Mouse (Mus musculus) layer of hippocampus, adult 2 months (tissue): ENCODE measurements around the gene Dusp7. TPM values are rescaled to one million over a fixed set of nuclear protein-coding genes. Genes with fewer than 3 reads are reported as not detected.

Source experiments
- DNase-seq, 2 experiments: peaks; one replicate each; pipeline ENCODE4 v3.0.0; 2022; ENCODE audit warnings: low spot score in 2 of 2
- H3K27ac ChIP-seq: fragments of 200-600 bp; 2 replicates; pipeline ENCODE4 v1.8.1; 2022
- H3K4me3 ChIP-seq: fragments of 200-600 bp; 2 replicates; pipeline ENCODE4 v1.8.1; 2022; ENCODE audit warnings: mild to moderate bottlenecking
- CTCF ChIP-seq: fragments of 200-600 bp; conservative IDR thresholded peaks from 2 replicates; pipeline ENCODE4 v1.8.1; 2022; ENCODE audit warnings: antibody characterized with exemption, mild to moderate bottlenecking, moderate library complexity
- total RNA-seq, 2 experiments: library from RNA; stranded (reverse); gene quantifications; 2 replicates each; pipeline ENCODE4 v1.2.3; 2021

The Dusp7 gene
- total RNA-seq, 2 experiments from 2014 or later = 81.7 to 93.2 TPM

GRCm38 (mm10) chr9:106417841-106418625 lies 49.6 kb downstream of the Dusp7 start:
- peak; percentile 86 to 92 for DNase-seq
- TF ChIP-seq CTCF = peak; percentile 65
- Histone ChIP-seq H3K4me3 (peak overlapping the region; percentile 42), H3K27ac (peak overlapping the region; percentile 78)

DNA sequence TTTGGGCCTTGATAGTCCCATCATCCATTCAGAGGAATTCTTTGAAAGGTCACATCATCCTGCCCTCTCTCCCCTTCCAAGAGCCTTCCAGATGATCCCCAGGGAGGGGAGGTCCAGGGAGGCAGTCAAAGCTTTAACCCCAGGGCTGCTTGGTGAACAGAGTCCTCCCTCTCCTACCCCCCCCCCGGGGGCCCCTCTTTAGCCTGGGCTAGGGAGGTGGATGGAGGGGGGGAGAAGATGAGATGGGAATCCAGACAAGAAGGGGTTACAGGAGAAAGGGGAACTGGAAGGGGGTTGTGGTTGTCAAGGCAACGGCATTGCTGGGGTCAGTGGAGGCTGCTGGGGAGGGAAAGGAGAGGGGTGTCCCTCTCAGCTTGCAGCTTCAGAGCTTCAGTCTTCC lies 52.2 kb downstream of the Dusp7 start:
- TF ChIP-seq CTCF = no peak
- Histone ChIP-seq H3K27ac (peak overlapping the region; percentile 84; the same call in 1 of the 2 replicates), H3K4me3 (no peak overlapping the region)
- DNase-seq = no peak

DNA sequence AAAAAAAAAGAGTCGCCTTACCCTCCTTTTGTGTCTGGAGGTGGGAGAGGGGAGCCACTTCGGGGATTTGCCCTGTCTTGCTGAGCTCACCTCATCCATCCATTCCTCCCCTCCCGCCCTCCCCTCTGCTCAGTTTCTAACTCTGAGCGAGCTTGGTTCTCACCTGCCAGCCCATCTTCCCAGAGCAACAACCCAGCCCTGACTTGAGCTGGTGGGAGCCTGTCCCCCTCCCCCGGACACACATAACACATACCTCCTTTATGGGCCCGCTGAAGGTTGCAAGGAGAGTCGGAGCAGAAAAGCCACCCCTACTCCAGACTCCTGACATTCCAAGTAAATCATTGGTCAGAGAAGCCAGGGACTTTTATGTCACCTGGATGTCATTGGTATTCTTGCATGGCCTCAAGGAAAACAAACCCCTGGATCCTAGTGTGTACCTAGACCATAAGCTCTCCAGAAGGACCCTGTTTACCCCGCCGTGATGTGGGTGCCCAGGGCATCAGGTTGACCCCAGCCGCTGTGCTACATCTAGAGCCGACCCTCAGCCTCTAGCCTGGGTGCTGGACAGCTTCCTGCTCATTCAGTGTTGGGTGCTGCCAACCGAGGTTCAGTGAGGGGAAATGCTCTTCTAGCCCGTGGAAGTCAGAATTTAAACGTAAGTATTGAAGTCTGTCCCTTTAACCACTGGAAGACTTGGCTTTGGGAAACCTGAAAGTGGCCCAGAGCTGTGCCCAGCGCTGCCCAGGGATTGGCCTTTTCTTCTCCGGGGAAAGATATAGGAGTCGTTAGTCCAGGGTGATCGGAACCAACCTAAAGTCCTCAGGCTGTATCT lies 52.8 kb downstream of the Dusp7 start:
- no peak for TF ChIP-seq CTCF
- peak overlapping the region; percentile 84 for H3K27ac ChIP-seq
- H3K4me3 ChIP-seq = peak overlapping the region; percentile 40
- DNase-seq = no peak

DNA sequence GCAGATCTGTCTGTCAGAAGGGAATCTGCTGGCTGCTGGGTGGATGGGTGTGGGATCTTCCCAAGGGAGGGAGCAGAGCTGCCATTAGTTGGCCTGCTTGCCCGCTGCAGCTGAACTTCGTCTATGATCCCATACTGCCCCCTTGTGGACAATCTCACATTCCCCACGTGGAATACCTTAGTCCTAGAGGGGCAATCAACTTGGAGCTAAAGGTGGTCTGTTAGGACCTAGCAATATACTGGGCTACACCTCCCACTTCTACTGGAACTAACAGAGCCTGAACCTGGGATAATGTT lies 53.4 kb downstream of the Dusp7 start:
- Histone ChIP-seq H3K27ac (peak overlapping the region; percentile 84), H3K4me3 (peak overlapping the region; percentile 40)
- TF ChIP-seq CTCF = peak; percentile 96
- peak; percentile 88 to 91 for DNase-seq

Other genes starting within 250 kb of the Dusp7 start
- 1 to 10 TPM; 4.2 TPM for gene Glyctk, start 210.5 kb upstream of the Dusp7 start, total RNA-seq
- 100 to 1,000 TPM; 134 TPM for gene Wdr82, start 197.7 kb upstream of the Dusp7 start, total RNA-seq
- gene Ppm1m, start 168.9 kb upstream of the Dusp7 start, total RNA-seq = 10 to 100 TPM; 19.4 to 21.8 TPM
- gene Twf2, start 165.5 kb upstream of the Dusp7 start, total RNA-seq = 10 to 100 TPM; 52.4 to 58.9 TPM
- 1 to 10 TPM; 1.4 to 1.5 TPM for gene Tlr9, start 146.0 kb upstream of the Dusp7 start, total RNA-seq
- 100 to 1,000 TPM; 149 to 154 TPM for gene Alas1, start 120.0 kb upstream of the Dusp7 start, total RNA-seq
- 10 to 100 TPM in 1 of 2 experiments, 1 to 10 TPM in 1; 8.6 to 14.5 TPM for gene Poc1a, start 87.6 kb upstream of the Dusp7 start, total RNA-seq
- gene Rpl29, start 60.8 kb downstream of the Dusp7 start, total RNA-seq = 100 to 1,000 TPM; 260 to 265 TPM
- 10 to 100 TPM; 15.5 to 16.1 TPM for gene Acy1, start 69.7 kb downstream of the Dusp7 start, total RNA-seq
- gene Abhd14b, start 78.8 kb downstream of the Dusp7 start, total RNA-seq = 10 to 100 TPM; 13.9 to 17.0 TPM
- 10 to 100 TPM; 39.0 to 39.4 TPM for gene Abhd14a, start 79.0 kb downstream of the Dusp7 start, total RNA-seq
- gene Pcbp4, start 84.7 kb downstream of the Dusp7 start, total RNA-seq = 100 to 1,000 TPM; 187 to 205 TPM
- 10 to 100 TPM; 11.6 to 12.4 TPM for gene Gpr62, start 97.3 kb downstream of the Dusp7 start, total RNA-seq
- gene Rrp9, start 107.3 kb downstream of the Dusp7 start, total RNA-seq = 10 to 100 TPM; 35.4 to 36.6 TPM
- 1 to 10 TPM; 3.0 to 3.7 TPM for gene Parp3, start 108.3 kb downstream of the Dusp7 start, total RNA-seq
- gene Iqcf1, start 131.3 kb downstream of the Dusp7 start, total RNA-seq = not detected
- not detected for gene Iqcf5, start 145.9 kb downstream of the Dusp7 start, total RNA-seq
- not detected for gene Iqcf3, start 193.0 kb downstream of the Dusp7 start, total RNA-seq
- gene Iqcf4, start 202.4 kb downstream of the Dusp7 start, total RNA-seq = not detected